ENCODE assay signal across 9 mouse cellular contexts in genomic region chr2:146838596-146839302, GRCm38 (mm10). TPM values are rescaled to one million over a fixed set of nuclear protein-coding genes. Genes with fewer than 3 reads are reported as not detected.
DNase-seq lines count a peak whose midpoint lies in the region; ATAC-seq lines count a peak whose summit lies in the region.
"Had no signal": no experiment of that assay in that cellular context is flagged by ENCODE, and none has a peak within 500 bp of the region (broad histone marks: within the 10 kb centered on the region; RNA-seq: fewer than 3 reads in every experiment).

No protein-coding gene starts in this region.

- intact Hi-C loops in heart, postnatal 10 days (cut with DNase I), result loop anchor here (5.0 to 10.0 kb wide), 2 partner anchors 249 to 346 kb away; partner anchors contain the start of gene Nkx2-4

- no peaks in the 10 kb centered on the region for H3K36me3 ChIP-seq in heart, embryonic 13.5 days
- H3K36me3 ChIP-seq in hindbrain, embryonic 14.5 days (replicated peaks; ENCODE audit: control insufficient read depth, insufficient read depth), result no peaks in the 10 kb centered on the region
- H3K36me3 ChIP-seq in neural tube, embryonic 11.5 days (ENCODE audit: control insufficient read depth, insufficient read depth, low read length), result no peaks in the 10 kb centered on the region
- H3K36me3 ChIP-seq: embryonic facial prominence, embryonic 12.5 days had no signal

- H3K9ac ChIP-seq in heart, embryonic 13.5 days, result no peak overlapping the region
- peak overlapping the region; percentile 48 for H3K9ac ChIP-seq in hindbrain, embryonic 14.5 days
- peak overlapping the region; percentile 31 for H3K9ac ChIP-seq in neural tube, embryonic 11.5 days (ENCODE audit: low read length)
- H3K9ac ChIP-seq: embryonic facial prominence, embryonic 12.5 days had no signal

- peak overlapping the region; percentile 57 for H3K4me2 ChIP-seq in heart, embryonic 13.5 days
- H3K4me2 ChIP-seq in hindbrain, embryonic 14.5 days (replicated peaks), result peak overlapping the region; percentile 51
- H3K4me2 ChIP-seq in neural tube, embryonic 11.5 days (ENCODE audit: low read depth), result peak overlapping the region; percentile 27

- H3K9me3 ChIP-seq in heart, embryonic 13.5 days, result no peaks in the 10 kb centered on the region
- no peaks in the 10 kb centered on the region for H3K9me3 ChIP-seq in hindbrain, embryonic 14.5 days (ENCODE audit: control insufficient read depth, low read length)
- H3K9me3 ChIP-seq in neural tube, embryonic 11.5 days (ENCODE audit: control insufficient read depth, low read length), result no peaks in the 10 kb centered on the region
- H3K9me3 ChIP-seq: embryonic facial prominence, embryonic 12.5 days had no signal

- H3K27me3 ChIP-seq in heart, embryonic 13.5 days (replicated peaks), result peaks cover 91% of the 10 kb centered on the region
- H3K27me3 ChIP-seq in hindbrain, embryonic 14.5 days (ENCODE audit: control insufficient read depth, insufficient read depth, low read length), result peaks cover 85% of the 10 kb centered on the region
- peaks cover 76% of the 10 kb centered on the region for H3K27me3 ChIP-seq in neural tube, embryonic 11.5 days (ENCODE audit: control insufficient read depth, insufficient read depth, low read length)

- WGBS in heart, embryonic 13.5 days, result under 1% methylated on average over 30 of the region's 30 CpGs
- 2% methylated on average over 30 of the region's 30 CpGs for WGBS in hindbrain, embryonic 14.5 days
- WGBS in neural tube, embryonic 11.5 days, result 1% methylated on average over 30 of the region's 30 CpGs

- peak overlapping the region; percentile 35 for H3K4me3 ChIP-seq in heart, embryonic 13.5 days
- peak overlapping the region; percentile 28 for H3K4me3 ChIP-seq in hindbrain, embryonic 14.5 days (replicated peaks; ENCODE audit: low read length)
- H3K4me3 ChIP-seq in neural tube, embryonic 11.5 days (ENCODE audit: low read depth, low read length), result peak overlapping the region; percentile 28
- H3K4me3 ChIP-seq: embryonic facial prominence, embryonic 12.5 days had no signal

- ATAC-seq in heart, embryonic 13.5 days (ENCODE audit: extremely low read depth, insufficient number of reproducible peaks, low FRiP score, low TSS enrichment), result no peak
- no peak for ATAC-seq in hindbrain, embryonic 14.5 days (ENCODE audit: low FRiP score)
- no peak for ATAC-seq in neural tube, embryonic 11.5 days (ENCODE audit: insufficient read depth, low FRiP score, low TSS enrichment)

- H3K4me1 ChIP-seq in heart, embryonic 13.5 days, result peaks cover 28% of the 10 kb centered on the region
- H3K4me1 ChIP-seq in hindbrain, embryonic 14.5 days (replicated peaks; ENCODE audit: control insufficient read depth, insufficient read depth, low read length), result peaks cover 2% of the 10 kb centered on the region; the same call in 1 of the 2 replicates
- H3K4me1 ChIP-seq in neural tube, embryonic 11.5 days (ENCODE audit: control insufficient read depth, insufficient read depth, low read length), result peaks cover 17% of the 10 kb centered on the region

- no peak overlapping the region for H3K27ac ChIP-seq in heart, embryonic 13.5 days (replicated peaks)
- peak overlapping the region; percentile 62 for H3K27ac ChIP-seq in hindbrain, embryonic 14.5 days
- H3K27ac ChIP-seq in neural tube, embryonic 11.5 days (ENCODE audit: low read depth, low read length), result 0 out of 2 replicates have a peak overlapping the region, but pooled peaks have one; percentile 39
- H3K27ac ChIP-seq: embryonic facial prominence, embryonic 12.5 days had no signal

- no peak for DNase-seq in heart, postnatal 10 days
- DNase-seq in embryo, embryonic 10.5 days (ENCODE audit: low spot score), result peak; percentile 61
- DNase-seq in hindbrain, embryonic 14.5 days (ENCODE audit: low spot score), result no peak
- DNase-seq in neural tube, embryonic 11.5 days (ENCODE audit: low spot score), result peak; percentile 60
- DNase-seq in gastrocnemius, postnatal 4 days (ENCODE audit: low spot score in 2 of 2), result no peak
- DNase-seq in ovary, postnatal 10 days (ENCODE audit: low spot score), result no peak
- DNase-seq in layer of hippocampus, adult 8-10 months (ENCODE audit: low spot score in 2 of 2), result no peak

RNA-seq across cellular contexts. Expression of gene Kiz, which starts 16.9 kb away (rescaled TPM):
- 21.5 and 25.2 TPM in 2 replicates for polyA plus RNA-seq in heart, embryonic 13.5 days (2015; fragmentation: Nextera tagmentation; extraction: Ambion mirVana)
- 10 to 100 TPM; 39.9 to 50.6 TPM for total RNA-seq in heart, postnatal 10 days (2021)
- 27.2 and 27.4 TPM in 2 replicates for polyA plus RNA-seq in hindbrain, embryonic 14.5 days (2014; fragmentation: Nextera tagmentation; extraction: Ambion mirVana)
- polyA plus RNA-seq in neural tube, embryonic 11.5 days (2014; fragmentation: Nextera tagmentation; extraction: Ambion mirVana), result 29.3 and 31.0 TPM in 2 replicates
- total RNA-seq in gastrocnemius, postnatal 4 days (2021), result 10 to 100 TPM; 27.1 to 30.8 TPM
- 10 to 100 TPM; 20.9 to 27.1 (median 24.5) TPM for total RNA-seq in layer of hippocampus, adult 8-10 months (2022)

Comparison
In these comparisons a context has a peak if more than half of its experiments do, and no peak if none do; other contexts are left out.
1. DNase-seq: peak in embryo, embryonic 10.5 days (single experiment) and neural tube, embryonic 11.5 days (single experiment); none in heart, postnatal 10 days (0 of 2), hindbrain, embryonic 14.5 days (single experiment), gastrocnemius, postnatal 4 days (0 of 2), ovary, postnatal 10 days (single experiment) and layer of hippocampus, adult 8-10 months (0 of 2).
2. Peak in every context shown above with its lines, with median percentiles within 50 percentile points of each other: H3K4me2 ChIP-seq and H3K4me3 ChIP-seq.